Mouse (Mus musculus) forebrain, postnatal 0 days (tissue): ENCODE measurements around the gene Slc2a5. TPM values are rescaled to one million over a fixed set of nuclear protein-coding genes. Genes with fewer than 3 reads are reported as not detected.

Experiments
- ATAC-seq: fragments of 200-750 bp; cut with Nextera tagmentation; 2 replicates; pipeline ENCODE4 v1.8.0; 2017; ENCODE audit warnings: mild to moderate bottlenecking, moderate library complexity
- DNase-seq: peaks from one replicate; pipeline ENCODE4 v3.0.0-alpha.2; 2015
- H3K27ac ChIP-seq: fragments of 300-500 bp; sonication (generic); 2 replicates; pipeline ENCODE4 v1.5.1; 2014; ENCODE audit warnings: low read depth, mild to moderate bottlenecking, antibody characterized with exemption, low read length, moderate library complexity, mixed read lengths
- H3K27me3 ChIP-seq: fragments of 300-500 bp; sonication (generic); 2 replicates; pipeline ENCODE4 v1.6.1; 2014; ENCODE audit warnings: mild to moderate bottlenecking, low read length, mixed read lengths; ENCODE audit not compliant: insufficient read depth
- H3K36me3 ChIP-seq: fragments of 300-500 bp; sonication (generic); 2 replicates; pipeline ENCODE4 v1.6.1; 2014; ENCODE audit warnings: mild to moderate bottlenecking, moderate library complexity; ENCODE audit not compliant: insufficient read depth
- H3K4me1 ChIP-seq: fragments of 300-500 bp; sonication (generic); 2 replicates; pipeline ENCODE4 v1.6.1; 2014; ENCODE audit warnings: antibody characterized with exemption; ENCODE audit not compliant: insufficient read depth
- H3K4me2 ChIP-seq: fragments of 300-500 bp; sonication (generic); 2 replicates; pipeline ENCODE4 v1.6.1; 2014; ENCODE audit warnings: low read depth, mild to moderate bottlenecking, moderate library complexity
- H3K4me3 ChIP-seq: fragments of 300-500 bp; sonication (generic); 2 replicates; pipeline ENCODE4 v1.5.1; 2014; ENCODE audit warnings: low read depth, low read length, mixed read lengths
- H3K9ac ChIP-seq: fragments of 300-500 bp; sonication (generic); 2 replicates; pipeline ENCODE4 v1.6.1; 2014; ENCODE audit warnings: mild to moderate bottlenecking
- H3K9me3 ChIP-seq: fragments of 300-500 bp; sonication (generic); 2 replicates; pipeline ENCODE4 v1.6.1; 2016; ENCODE audit warnings: low read length
- CTCF ChIP-seq: sonication (generic); IDR thresholded peaks from 2 replicates; pipeline ENCODE4 v1.5.1; 2016; ENCODE audit warnings: antibody characterized with exemption, control low read depth, low read depth
- WGBS: fragments of 180-500 bp; shearing (Covaris S2); extraction: QIAGEN DNeasy Blood & Tissue Kit; methylation state at CpG from one replicate; pipeline ENCODE4 v1.1.7; 2014; 5-methylcytosine and 5-hydroxymethylcytosine counted together
- polyA plus RNA-seq: library from polyadenylated mRNA; unstranded; fragments of >200 nt; fragmentation: Nextera tagmentation; extraction: Ambion mirVana; gene quantifications from 2 replicates; pipeline ENCODE4 v1.2.1, GENCODE M21; 2015
- total RNA-seq: library from RNA; depleted of rRNA; stranded (reverse); fragments of >200 nt; gene quantifications from 2 replicates; pipeline ENCODE4 v1.2.3, GENCODE M21; 2014

Slc2a5 gene
- total and polyA plus RNA-seq, 2 experiments from 2014 or later, result 3.2 to 3.4 TPM

DNA sequence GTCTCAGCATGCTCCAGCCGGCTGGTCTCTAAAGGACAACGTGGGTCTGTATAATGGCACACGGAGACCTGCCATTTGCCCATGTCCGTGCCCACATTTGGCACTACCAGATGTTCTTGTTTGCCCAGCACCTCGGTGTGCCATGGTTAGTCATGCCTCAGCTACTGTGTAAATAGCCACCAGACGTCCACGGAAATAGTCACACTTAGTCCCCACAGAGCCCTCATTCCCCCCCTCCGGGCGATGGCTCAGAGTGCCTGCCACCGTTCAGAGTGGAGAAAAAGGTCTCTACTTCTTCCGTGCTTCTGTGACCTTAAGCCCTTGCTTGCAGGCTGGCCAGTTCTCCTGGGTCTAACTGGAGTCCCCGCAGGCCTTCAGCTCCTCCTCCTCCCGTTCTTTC lies 20.0 kb downstream of the Slc2a5 start:
- H3K9ac ChIP-seq, result no peak overlapping the region
- no peak overlapping the region for H3K4me2 ChIP-seq
- no peaks in the 10 kb centered on the region for H3K36me3 ChIP-seq
- H3K27ac ChIP-seq, result no peak overlapping the region
- no peaks in the 10 kb centered on the region for H3K27me3 ChIP-seq
- no peaks in the 10 kb centered on the region for H3K4me1 ChIP-seq
- no peaks in the 10 kb centered on the region for H3K9me3 ChIP-seq
- no peak overlapping the region for H3K4me3 ChIP-seq
- ATAC-seq, result no peak
- no peak for DNase-seq
- no peak for TF ChIP-seq CTCF
- WGBS, result 74% methylated on average over 13 of the region's 13 CpGs

DNA sequence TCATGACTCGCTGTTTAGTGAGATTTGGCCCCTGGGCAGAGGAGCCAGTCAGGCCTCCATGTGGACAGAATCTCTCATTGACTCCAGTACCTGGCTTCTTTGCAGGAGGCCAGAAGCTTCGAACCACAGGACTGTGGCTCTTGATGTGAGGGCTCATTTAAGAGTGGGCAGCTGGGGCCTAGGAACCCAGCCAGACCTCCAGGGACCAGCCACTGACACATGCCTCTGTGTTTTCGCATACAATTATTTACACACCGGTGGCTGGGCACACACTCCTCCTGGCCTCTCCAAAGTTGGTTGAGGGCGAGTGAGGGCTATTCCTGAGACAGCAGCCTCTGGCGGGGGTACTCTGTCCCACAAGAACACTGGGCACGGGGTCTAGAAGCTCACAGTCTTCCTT lies 21.3 kb downstream of the Slc2a5 start:
- Histone ChIP-seq H3K9ac (no peak overlapping the region), H3K4me1 (no peaks in the 10 kb centered on the region), H3K4me2 (no peak overlapping the region), H3K9me3 (no peaks in the 10 kb centered on the region), H3K4me3 (no peak overlapping the region), H3K27me3 (no peaks in the 10 kb centered on the region), H3K27ac (no peak overlapping the region), H3K36me3 (no peaks in the 10 kb centered on the region)
- TF ChIP-seq CTCF, result no peak
- ATAC-seq (no peak), DNase-seq (no peak)
- WGBS, result 69% methylated on average over 7 of the region's 7 CpGs

DNA sequence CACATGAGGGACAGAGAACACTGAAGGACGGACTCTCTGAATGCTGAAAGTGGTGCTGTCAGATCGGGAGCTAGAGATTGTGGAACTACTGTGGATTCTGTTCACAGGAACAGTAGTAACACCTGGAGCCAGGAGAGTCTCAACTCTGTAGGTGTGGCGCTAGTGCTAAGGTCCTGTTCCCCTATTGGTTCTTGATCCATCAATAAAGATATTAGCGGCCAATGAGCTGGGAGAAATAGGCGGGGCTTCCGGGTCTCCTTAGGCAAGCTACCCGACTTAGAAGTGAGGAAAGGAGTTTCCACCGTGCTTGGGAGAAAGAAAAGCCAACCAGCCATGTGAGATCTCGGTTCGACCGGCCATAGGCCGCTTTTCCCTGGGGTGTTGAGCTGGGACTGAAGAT lies 25.2 kb downstream of the Slc2a5 start:
- Histone ChIP-seq H3K4me3 (no peak overlapping the region), H3K4me2 (no peak overlapping the region), H3K36me3 (no peaks in the 10 kb centered on the region), H3K4me1 (no peaks in the 10 kb centered on the region), H3K9me3 (no peaks in the 10 kb centered on the region), H3K27me3 (no peaks in the 10 kb centered on the region), H3K27ac (no peak overlapping the region), H3K9ac (no peak overlapping the region)
- no peak for DNase-seq
- no peak for TF ChIP-seq CTCF
- 22% methylated on average over 12 of the region's 12 CpGs for WGBS
- ATAC-seq, result no peak

DNA sequence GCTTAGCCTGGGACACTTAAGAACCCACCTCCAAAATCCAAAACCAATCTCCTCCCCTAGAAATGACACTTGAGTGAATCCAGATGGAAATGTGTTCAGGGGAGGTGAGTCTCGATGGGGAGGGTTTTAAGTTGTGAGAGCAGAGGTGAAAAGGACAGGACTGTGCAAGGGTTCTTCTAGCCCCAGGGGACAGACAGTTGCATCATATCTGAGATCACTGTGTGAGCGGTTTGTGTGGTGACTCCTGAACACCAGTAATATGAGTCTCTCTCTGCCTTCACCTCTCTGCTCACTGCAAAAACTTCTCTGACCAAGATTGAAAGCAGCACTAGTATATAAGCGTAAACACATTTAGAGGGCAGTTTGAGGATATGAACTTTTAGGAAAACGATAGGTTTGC lies 27.2 kb downstream of the Slc2a5 start:
- H3K36me3 ChIP-seq, result no peaks in the 10 kb centered on the region
- DNase-seq (no peak), ATAC-seq (no peak)
- no peak overlapping the region for H3K4me2 ChIP-seq
- no peak overlapping the region for H3K9ac ChIP-seq
- H3K4me1 ChIP-seq, result no peaks in the 10 kb centered on the region
- H3K9me3 ChIP-seq, result no peaks in the 10 kb centered on the region
- no peaks in the 10 kb centered on the region for H3K27me3 ChIP-seq
- H3K27ac ChIP-seq, result no peak overlapping the region
- no peak overlapping the region for H3K4me3 ChIP-seq
- TF ChIP-seq CTCF, result no peak
- WGBS, result 91% methylated on average over 4 of the region's 4 CpGs

DNA sequence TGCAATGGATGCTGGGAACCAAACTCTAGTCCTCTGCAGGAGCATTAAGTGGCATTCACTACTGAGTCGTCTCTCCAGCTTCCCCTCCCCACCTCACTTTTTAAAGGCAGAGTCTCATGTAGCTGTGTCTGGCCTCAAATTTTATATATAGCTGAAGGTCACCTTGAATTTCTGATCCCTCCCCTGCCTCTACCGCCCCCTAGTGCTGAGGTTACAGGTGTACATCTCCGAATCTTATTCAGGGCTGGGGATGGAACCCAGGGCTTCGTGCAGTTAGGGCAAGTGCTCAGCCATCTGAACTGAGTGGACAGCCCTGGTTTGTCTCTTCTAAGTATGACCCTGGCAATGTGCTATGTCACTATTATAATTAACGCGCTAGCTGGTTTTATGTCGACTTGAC lies 32.0 kb downstream of the Slc2a5 start:
- no peak for ATAC-seq
- Histone ChIP-seq H3K4me3 (no peak overlapping the region), H3K9me3 (no peaks in the 10 kb centered on the region), H3K9ac (no peak overlapping the region), H3K36me3 (no peaks in the 10 kb centered on the region), H3K27ac (no peak overlapping the region), H3K27me3 (no peaks in the 10 kb centered on the region), H3K4me1 (no peaks in the 10 kb centered on the region), H3K4me2 (no peak overlapping the region)
- TF ChIP-seq CTCF, result no peak
- DNase-seq, result no peak
- WGBS, result 84% methylated on average over 7 of the region's 7 CpGs

DNA sequence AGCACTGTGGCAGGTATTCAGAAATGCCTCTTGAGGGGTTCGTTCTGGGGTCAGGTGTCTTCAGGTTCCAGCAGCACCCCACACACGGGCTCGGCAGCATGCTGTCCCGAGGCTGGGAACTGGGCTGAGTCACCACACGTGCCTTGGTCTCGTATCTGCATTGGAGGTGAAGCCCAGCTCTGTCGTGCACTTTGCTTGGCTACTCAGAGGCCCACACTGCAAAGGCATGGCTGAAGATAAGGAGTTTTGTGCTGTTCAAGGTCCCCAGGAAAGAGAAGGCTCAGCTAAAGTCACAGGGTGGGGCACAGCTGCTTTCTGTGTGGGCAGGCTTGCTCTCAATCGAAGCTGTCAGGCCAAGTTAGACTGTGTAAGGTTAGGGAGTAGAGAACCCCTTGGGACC lies 33.4 kb downstream of the Slc2a5 start:
- H3K9ac ChIP-seq, result no peak overlapping the region
- H3K4me3 ChIP-seq, result no peak overlapping the region
- H3K36me3 ChIP-seq, result no peaks in the 10 kb centered on the region
- 89% methylated on average over 8 of the region's 8 CpGs for WGBS
- no peak for TF ChIP-seq CTCF
- H3K4me1 ChIP-seq, result no peaks in the 10 kb centered on the region
- ATAC-seq (no peak), DNase-seq (no peak)
- H3K27me3 ChIP-seq, result no peaks in the 10 kb centered on the region
- no peaks in the 10 kb centered on the region for H3K9me3 ChIP-seq
- no peak overlapping the region for H3K27ac ChIP-seq
- no peak overlapping the region for H3K4me2 ChIP-seq

DNA sequence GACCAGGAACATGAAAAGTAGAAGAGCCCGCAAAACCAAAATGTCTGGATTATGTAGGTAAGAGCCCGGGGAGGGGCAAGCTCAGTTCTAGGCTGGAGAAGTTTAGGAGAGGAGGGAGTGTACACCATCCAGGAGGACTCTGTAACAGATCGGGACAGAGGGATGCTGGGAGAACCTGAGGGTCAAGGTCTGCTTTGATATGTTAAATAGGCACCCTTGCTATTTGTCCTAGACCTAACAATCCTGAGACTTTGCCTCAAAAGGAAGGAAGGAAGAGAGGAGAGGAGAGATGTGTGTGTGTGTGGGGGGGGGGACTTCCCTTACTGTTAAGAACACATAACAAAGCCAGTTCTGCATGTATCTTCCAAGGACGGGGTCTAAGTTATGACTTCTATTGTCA lies 36.2 kb downstream of the Slc2a5 start:
- TF ChIP-seq CTCF, result no peak
- Histone ChIP-seq H3K27ac (no peak overlapping the region), H3K4me3 (no peak overlapping the region), H3K4me2 (no peak overlapping the region), H3K4me1 (no peaks in the 10 kb centered on the region), H3K9me3 (no peaks in the 10 kb centered on the region), H3K36me3 (no peaks in the 10 kb centered on the region), H3K27me3 (no peaks in the 10 kb centered on the region), H3K9ac (no peak overlapping the region)
- WGBS, result 84% methylated on average over 4 of the region's 4 CpGs
- ATAC-seq (no peak), DNase-seq (no peak)

DNA sequence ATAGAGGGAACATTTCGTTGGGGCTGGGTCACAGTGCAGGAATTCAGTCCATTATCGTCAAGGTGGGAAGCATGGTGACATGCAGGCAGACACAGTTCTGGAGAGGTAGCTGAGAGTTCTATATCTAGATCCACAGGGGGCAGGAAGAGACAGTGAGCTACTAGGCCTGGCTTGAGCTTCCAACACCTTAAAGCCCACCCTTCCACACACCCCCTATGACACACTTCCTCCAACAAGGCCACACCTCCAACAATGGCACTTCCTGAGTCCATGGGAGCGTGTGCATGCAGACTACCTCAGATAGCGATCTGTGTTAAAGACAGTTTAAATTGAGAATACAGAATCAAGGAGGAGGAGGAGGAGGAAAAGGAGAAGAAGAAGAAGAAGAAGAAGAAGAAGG lies 36.6 kb downstream of the Slc2a5 start:
- Histone ChIP-seq H3K4me1 (no peaks in the 10 kb centered on the region), H3K4me3 (no peak overlapping the region), H3K27me3 (no peaks in the 10 kb centered on the region), H3K27ac (no peak overlapping the region), H3K9me3 (no peaks in the 10 kb centered on the region), H3K9ac (no peak overlapping the region), H3K36me3 (no peaks in the 10 kb centered on the region), H3K4me2 (no peak overlapping the region)
- ATAC-seq (no peak), DNase-seq (no peak)
- TF ChIP-seq CTCF, result no peak
- 90% methylated on average over 4 of the region's 4 CpGs for WGBS
